Mouse (Mus musculus) left cerebral cortex, postnatal 4 days (tissue): ENCODE data around the gene Inca1. TPM values are rescaled to one million over a fixed set of nuclear protein-coding genes. Genes with fewer than 3 reads are reported as not detected.

Source experiments
- microRNA-seq: library from miRNA; unstranded; fragments of <30 nt; microRNA quantifications from one replicate; pipeline ENCODE4 v1.2.0, GENCODE M21; 2022
- total RNA-seq, 2 experiments: library from RNA; stranded (reverse); gene quantifications; 2 replicates each; pipeline ENCODE4 v1.2.3; 2021

Inca1 gene
- total RNA-seq, 2 experiments from 2014 or later, result 0.30 to 0.77 TPM

Small RNA genes lying within 50 kb of the gene (microRNA-seq; reads per million reads assigned to microRNA genes)
- not detected for gene Mir6925

Other genes starting within 250 kb of the Inca1 start
- gene Med11, start 248.2 kb downstream of the Inca1 start, total RNA-seq, result 10 to 100 TPM; 25.7 to 28.0 TPM
- gene Zmynd15, start 240.7 kb downstream of the Inca1 start, total RNA-seq, result 1 to 10 TPM; 1.2 to 3.7 TPM
- under 1 TPM; 0.68 to 0.91 TPM for gene Cxcl16, start 240.2 kb downstream of the Inca1 start, total RNA-seq
- 1 to 10 TPM in 1 of 2 experiments, not detected in 1; 1.2 TPM for gene Tm4sf5, start 194.9 kb downstream of the Inca1 start, total RNA-seq
- under 1 TPM in 1 of 2 experiments, not detected in 1; 0.62 TPM for gene Vmo1, start 185.5 kb downstream of the Inca1 start, total RNA-seq
- gene Gltpd2, start 181.0 kb downstream of the Inca1 start, total RNA-seq, result not detected
- 100 to 1,000 TPM; 269 to 276 TPM for gene Psmb6, start 174.8 kb downstream of the Inca1 start, total RNA-seq
- not detected for gene Gm40193, start 167.2 kb downstream of the Inca1 start, total RNA-seq
- 10 to 100 TPM; 32.1 to 34.2 TPM for gene Pld2, start 160.1 kb downstream of the Inca1 start, total RNA-seq
- 100 to 1,000 TPM; 115 to 139 TPM for gene Mink1, start 137.3 kb downstream of the Inca1 start, total RNA-seq
- gene 4930544D05Rik, start 84.3 kb downstream of the Inca1 start, total RNA-seq, result not detected
- gene Chrne, start 80.9 kb downstream of the Inca1 start, total RNA-seq, result not detected
- gene Gp1ba, start 61.0 kb downstream of the Inca1 start, total RNA-seq, result under 1 TPM in 1 of 2 experiments, not detected in 1; 0.18 TPM
- 10 to 100 TPM; 52.1 to 52.3 TPM for gene Rnf167, start 52.9 kb downstream of the Inca1 start, total RNA-seq
- gene Slc25a11, start 52.7 kb downstream of the Inca1 start, total RNA-seq, result 10 to 100 TPM; 88.6 to 92.5 TPM
- 100 to 1,000 TPM; 319 to 321 TPM for gene Pfn1, start 45.5 kb downstream of the Inca1 start, total RNA-seq
- 1 to 10 TPM; 8.1 to 9.3 TPM for gene Eno3, start 43.0 kb downstream of the Inca1 start, total RNA-seq
- 10 to 100 TPM; 50.6 to 56.8 TPM for gene Spag7, start 30.7 kb downstream of the Inca1 start, total RNA-seq
- gene Camta2, start 12.1 kb downstream of the Inca1 start, total RNA-seq, result 10 to 100 TPM; 65.7 to 69.5 TPM
- 10 to 100 TPM; 35.1 to 35.5 TPM for gene Kif1c, start 393 bp upstream of the Inca1 start, total RNA-seq
- gene Zfp3, start 64.1 kb upstream of the Inca1 start, total RNA-seq, result 10 to 100 TPM; 15.3 to 17.4 TPM
- not detected for gene Scimp, start 112.4 kb upstream of the Inca1 start, total RNA-seq
- 100 to 1,000 TPM; 126 TPM for gene Rabep1, start 144.6 kb upstream of the Inca1 start, total RNA-seq